ENCODE assay signal across 23 mouse cellular contexts in genomic region chr2:91955875-91956274, GRCm38 (mm10). TPM values are rescaled to one million over a fixed set of nuclear protein-coding genes. Genes with fewer than 3 reads are reported as not detected.
DNase-seq lines count a peak whose midpoint lies in the region; ATAC-seq and TF ChIP-seq lines count a peak whose summit lies in the region.
"Had no signal": no experiment of that assay in that cellular context is flagged by ENCODE, and none has a peak within 500 bp of the region (broad histone marks: within the 10 kb centered on the region; RNA-seq: fewer than 3 reads in every experiment).

No protein-coding gene starts in this region.

- H3K9me3 ChIP-seq in intestine, embryonic 15.5 days: no peaks in the 10 kb centered on the region
- H3K9me3 ChIP-seq in intestine, postnatal 0 days (ENCODE audit: control insufficient read depth): no peaks in the 10 kb centered on the region
- no peaks in the 10 kb centered on the region for H3K9me3 ChIP-seq in lung, postnatal 0 days (ENCODE audit: low read length)
- no peaks in the 10 kb centered on the region for H3K9me3 ChIP-seq in stomach, embryonic 16.5 days (replicated peaks; ENCODE audit: control insufficient read depth, low read length)
- H3K9me3 ChIP-seq: embryonic facial prominence, embryonic 15.5 days; forebrain, embryonic 10.5 days; limb, embryonic 15.5 days; midbrain, embryonic 12.5 days; neural tube, embryonic 13.5 days had no signal

- no peak for TF ChIP-seq CTCF in intestine, postnatal 0 days (IDR thresholded peaks at IDR 0.05; ENCODE audit: low read depth)
- TF ChIP-seq CTCF in lung, postnatal 0 days (IDR thresholded peaks at IDR 0.05): no peak

- peak; percentile 74 for DNase-seq in heart, adult 11 months
- no peak for DNase-seq in heart, postnatal 36 days
- DNase-seq in lung, postnatal 0 days (ENCODE audit: low spot score): no peak
- no peak for DNase-seq in lung, postnatal 36 days
- DNase-seq in ovary, postnatal 36 days (ENCODE audit: low spot score): no peak
- DNase-seq: adrenal gland, postnatal 14 days; B cell, adult 2 months; embryo, embryonic 11 days; gastrocnemius, postnatal 36 days; kidney, postnatal 14 days; thymus, postnatal 36 days had no signal

- no peak overlapping the region for H3K4me2 ChIP-seq in intestine, embryonic 15.5 days (replicated peaks)
- no peak overlapping the region for H3K4me2 ChIP-seq in intestine, postnatal 0 days (replicated peaks; ENCODE audit: low read depth)
- no peak overlapping the region for H3K4me2 ChIP-seq in lung, postnatal 0 days (replicated peaks; ENCODE audit: low read depth, low read length)
- no peak overlapping the region for H3K4me2 ChIP-seq in stomach, embryonic 16.5 days (ENCODE audit: low read depth, low read length)
- H3K4me2 ChIP-seq: embryonic facial prominence, embryonic 15.5 days; limb, embryonic 15.5 days; midbrain, embryonic 12.5 days; neural tube, embryonic 13.5 days had no signal

- H3K4me1 ChIP-seq in intestine, embryonic 15.5 days (replicated peaks): peaks cover 70% of the 10 kb centered on the region
- peaks cover 18% of the 10 kb centered on the region; the same call in 1 of the 2 replicates for H3K4me1 ChIP-seq in intestine, postnatal 0 days (replicated peaks; ENCODE audit: control insufficient read depth, insufficient read depth, low read length)
- H3K4me1 ChIP-seq in lung, postnatal 0 days (ENCODE audit: insufficient read depth, low read depth, low read length): peaks cover 25% of the 10 kb centered on the region
- peaks cover 54% of the 10 kb centered on the region for H3K4me1 ChIP-seq in stomach, embryonic 16.5 days (ENCODE audit: control insufficient read depth, insufficient read depth, low read length)

- intact Hi-C loops in heart, postnatal 36 days (cut with DNase I): no loop called here

- no peaks in the 10 kb centered on the region for H3K36me3 ChIP-seq in intestine, embryonic 15.5 days
- no peaks in the 10 kb centered on the region; the same call in 1 of the 2 replicates for H3K36me3 ChIP-seq in intestine, postnatal 0 days (ENCODE audit: control insufficient read depth, insufficient read depth)
- no peaks in the 10 kb centered on the region for H3K36me3 ChIP-seq in lung, postnatal 0 days (ENCODE audit: insufficient read depth, low read length)
- H3K36me3 ChIP-seq in stomach, embryonic 16.5 days (ENCODE audit: control insufficient read depth, insufficient read depth, low read length): no peaks in the 10 kb centered on the region
- H3K36me3 ChIP-seq: limb, embryonic 15.5 days; midbrain, embryonic 12.5 days; neural tube, embryonic 13.5 days had no signal

- H3K27me3 ChIP-seq in intestine, embryonic 15.5 days (replicated peaks): no peaks in the 10 kb centered on the region
- no peaks in the 10 kb centered on the region for H3K27me3 ChIP-seq in intestine, postnatal 0 days (replicated peaks; ENCODE audit: control insufficient read depth, insufficient read depth, low read length)
- no peaks in the 10 kb centered on the region for H3K27me3 ChIP-seq in lung, postnatal 0 days (replicated peaks; ENCODE audit: insufficient read depth, low read length)
- H3K27me3 ChIP-seq in stomach, embryonic 16.5 days (ENCODE audit: control insufficient read depth, insufficient read depth, low read length): no peaks in the 10 kb centered on the region
- H3K27me3 ChIP-seq: embryonic facial prominence, embryonic 15.5 days; limb, embryonic 15.5 days; midbrain, embryonic 12.5 days; neural tube, embryonic 13.5 days had no signal

- 83% methylated on average over 6 of the region's 6 CpGs for WGBS in intestine, embryonic 15.5 days
- WGBS in intestine, postnatal 0 days: 82% methylated on average over 6 of the region's 6 CpGs
- 68% methylated on average over 6 of the region's 6 CpGs for whole genome bisulfite sequencing in lung, postnatal 0 days
- WGBS in stomach, embryonic 16.5 days: 77% methylated on average over 6 of the region's 6 CpGs

- no peak for ATAC-seq in intestine, embryonic 15.5 days
- ATAC-seq in intestine, postnatal 0 days: no peak
- ATAC-seq in lung, postnatal 0 days: no peak
- ATAC-seq in stomach, embryonic 16.5 days (ENCODE audit: insufficient read depth, low FRiP score): no peak
- ATAC-seq: activated CD4-positive, CD25-positive, alpha-beta regulatory T cell, adult 4 months had no signal

- H3K4me3 ChIP-seq in intestine, embryonic 15.5 days (replicated peaks): no peak overlapping the region
- H3K4me3 ChIP-seq in intestine, postnatal 0 days (ENCODE audit: low read depth, low read length): no peak overlapping the region
- H3K4me3 ChIP-seq in lung, postnatal 0 days (ENCODE audit: low read depth, low read length): no peak overlapping the region
- H3K4me3 ChIP-seq in stomach, embryonic 16.5 days (replicated peaks; ENCODE audit: low read length): no peak overlapping the region
- H3K4me3 ChIP-seq: embryonic facial prominence, embryonic 15.5 days; forebrain, embryonic 10.5 days; limb, embryonic 15.5 days; midbrain, embryonic 12.5 days; neural tube, embryonic 13.5 days had no signal

- no peak overlapping the region for H3K9ac ChIP-seq in intestine, embryonic 15.5 days
- H3K9ac ChIP-seq in intestine, postnatal 0 days (ENCODE audit: low read depth, low read length): no peak overlapping the region
- 0 out of 2 replicates have a peak overlapping the region, but pooled peaks have one; percentile 16 for H3K9ac ChIP-seq in lung, postnatal 0 days (replicated peaks; ENCODE audit: low read depth)
- no peak overlapping the region for H3K9ac ChIP-seq in stomach, embryonic 16.5 days (ENCODE audit: low read length)
- H3K9ac ChIP-seq: embryonic facial prominence, embryonic 15.5 days; limb, embryonic 15.5 days; midbrain, embryonic 12.5 days; neural tube, embryonic 13.5 days had no signal

- peak overlapping the region; percentile 32 for H3K27ac ChIP-seq in intestine, embryonic 15.5 days
- H3K27ac ChIP-seq in intestine, postnatal 0 days (ENCODE audit: low read depth, low read length): no peak overlapping the region
- H3K27ac ChIP-seq in lung, postnatal 0 days (ENCODE audit: low read length): peak overlapping the region; percentile 68; the same call in 1 of the 2 replicates
- H3K27ac ChIP-seq in stomach, embryonic 16.5 days (ENCODE audit: low read length): 0 out of 2 replicates have a peak overlapping the region, but pooled peaks have one; percentile 43
- H3K27ac ChIP-seq: embryonic facial prominence, embryonic 15.5 days; forebrain, embryonic 10.5 days; midbrain, embryonic 12.5 days had no signal

- TF ChIP-seq EP300 in lung, postnatal 0 days (IDR thresholded peaks at IDR 0.05): no peak

RNA-seq across cellular contexts. Expression of gene Gm9821, which starts 10.4 kb away (rescaled TPM):
- not detected for total RNA-seq in heart, postnatal 36 days (2021)
- 0.44 and 0.73 TPM in 2 replicates for polyA plus RNA-seq in intestine, embryonic 15.5 days (2015; fragmentation: Nextera tagmentation; extraction: Ambion mirVana)
- 0.21 and 0.30 TPM in 2 replicates for polyA plus RNA-seq in intestine, postnatal 0 days (2015; fragmentation: Nextera tagmentation; extraction: Ambion mirVana)
- 0.14 and 0.35 TPM in 2 replicates for polyA plus RNA-seq in lung, postnatal 0 days (2015; fragmentation: Nextera tagmentation; extraction: Ambion mirVana)
- polyA plus RNA-seq in stomach, embryonic 16.5 days (2015; fragmentation: Nextera tagmentation; extraction: Ambion mirVana): 0.83 and 0.91 TPM in 2 replicates
- total RNA-seq: adrenal gland, postnatal 14 days; gastrocnemius, postnatal 36 days; layer of hippocampus, postnatal 10 days; left cerebral cortex, postnatal 14 days had no signal

RNA-seq across cellular contexts. Expression of gene Dgkz, which starts 19.8 kb away (rescaled TPM):
- total RNA-seq in heart, postnatal 36 days (2021): 10 to 100 TPM; 48.4 to 51.2 TPM
- polyA plus RNA-seq in intestine, embryonic 15.5 days (2015; fragmentation: Nextera tagmentation; extraction: Ambion mirVana): 60.3 and 76.1 TPM in 2 replicates
- 53.2 and 56.8 TPM in 2 replicates for polyA plus RNA-seq in intestine, postnatal 0 days (2015; fragmentation: Nextera tagmentation; extraction: Ambion mirVana)
- polyA plus RNA-seq in lung, postnatal 0 days (2015; fragmentation: Nextera tagmentation; extraction: Ambion mirVana): 50.7 and 54.0 TPM in 2 replicates
- polyA plus RNA-seq in stomach, embryonic 16.5 days (2015; fragmentation: Nextera tagmentation; extraction: Ambion mirVana): 34.9 and 38.3 TPM in 2 replicates

RNA-seq across cellular contexts. Expression of gene Mdk, which starts 23.8 kb away (rescaled TPM):
- 1 to 10 TPM; 2.4 to 3.9 TPM for total RNA-seq in heart, postnatal 36 days (2021)
- polyA plus RNA-seq in intestine, embryonic 15.5 days (2015; fragmentation: Nextera tagmentation; extraction: Ambion mirVana): 534 and 652 TPM in 2 replicates
- 119 and 128 TPM in 2 replicates for polyA plus RNA-seq in intestine, postnatal 0 days (2015; fragmentation: Nextera tagmentation; extraction: Ambion mirVana)
- 101 and 104 TPM in 2 replicates for polyA plus RNA-seq in lung, postnatal 0 days (2015; fragmentation: Nextera tagmentation; extraction: Ambion mirVana)
- polyA plus RNA-seq in stomach, embryonic 16.5 days (2015; fragmentation: Nextera tagmentation; extraction: Ambion mirVana): 458 and 550 TPM in 2 replicates

RNA-seq across cellular contexts. Expression of gene Chrm4, which starts 28.8 kb away (rescaled TPM):
- not detected for total RNA-seq in heart, postnatal 36 days (2021)
- polyA plus RNA-seq in intestine, embryonic 15.5 days (2015; fragmentation: Nextera tagmentation; extraction: Ambion mirVana): 0.23 and 0.25 TPM in 2 replicates
- polyA plus RNA-seq in intestine, postnatal 0 days (2015; fragmentation: Nextera tagmentation; extraction: Ambion mirVana): 0.24 and 0.26 TPM in 2 replicates
- 0.12 and 0.16 TPM in 2 replicates for polyA plus RNA-seq in lung, postnatal 0 days (2015; fragmentation: Nextera tagmentation; extraction: Ambion mirVana)
- polyA plus RNA-seq in stomach, embryonic 16.5 days (2015; fragmentation: Nextera tagmentation; extraction: Ambion mirVana): 0.27 and 0.31 TPM in 2 replicates
- total RNA-seq: gastrocnemius, postnatal 36 days had no signal
- polyA plus RNA-seq: intestine, embryonic 14.5 days had no signal
